Mouse (Mus musculus): ENCODE results near the gene Zc3hc1. TPM values are rescaled to one million over a fixed set of nuclear protein-coding genes. Genes with fewer than 3 reads are reported as not detected.
"Not testable (repeated sequence)": the region's sequence is repeated elsewhere in the genome, so short reads cannot be mapped to it uniquely, and the experiment has no call there.

The Zc3hc1 gene
- polyA plus RNA-seq, 1 experiment from 2014 or later, result 89.2 TPM

GRCm38 (mm10) chr6:30391996-30392395 is 1.2 kb upstream of the Zc3hc1 start:
- no peak for DNase-seq (ENCODE audit: low spot score)
- H3K4me2 ChIP-seq (ENCODE audit: low read depth, low read length), result no peak overlapping the region

DNA sequence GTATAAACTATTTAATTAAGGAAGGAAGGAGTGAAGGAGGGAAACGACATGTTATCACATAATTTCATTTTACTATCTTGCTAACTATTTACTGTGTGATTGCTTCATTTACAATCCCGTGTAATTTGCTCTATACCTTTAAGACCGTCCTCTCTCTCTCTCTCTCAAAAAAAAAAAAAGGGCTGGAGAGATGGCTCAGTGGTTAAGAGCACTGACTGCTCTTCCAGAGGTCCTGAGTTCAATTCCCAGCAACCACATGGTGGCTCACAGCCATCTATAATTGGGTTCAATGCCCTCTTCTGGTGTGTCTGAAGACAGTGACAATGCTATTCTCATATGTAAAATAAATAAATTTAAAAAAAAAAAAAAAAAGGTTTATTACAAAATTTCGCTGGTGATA is 557 bp downstream of the Zc3hc1 start:
- H3K4me1 ChIP-seq (ENCODE audit: control insufficient read depth, insufficient read depth, low read length); H3K36me3 ChIP-seq (replicated peaks; ENCODE audit: control insufficient read depth, insufficient read depth, low read depth, low read length); H3K27me3 ChIP-seq (ENCODE audit: control insufficient read depth, insufficient read depth, low read length); H3K9me3 ChIP-seq (replicated peaks; ENCODE audit: control insufficient read depth, low read length); H3K27ac ChIP-seq (replicated peaks; ENCODE audit: low read depth, low read length); ATAC-seq (replicated peaks; ENCODE audit: insufficient number of reproducible peaks, low FRiP score, low TSS enrichment, low read depth); DNase-seq (ENCODE audit: low spot score): not testable (repeated sequence)
- 26% methylated on average over 4 of the region's 4 CpGs for WGBS
- Histone ChIP-seq H3K4me3 (ENCODE audit: low read depth, low read length) (peak overlapping the region; percentile 62), H3K9ac (replicated peaks; ENCODE audit: low read length) (peak overlapping the region; percentile 73), H3K4me2 (ENCODE audit: low read depth, low read length) (peak overlapping the region; percentile 26)

More at GRCm38 (mm10) chr6:30391996-30392395, 1.2 kb upstream of the Zc3hc1 start:
- Histone ChIP-seq H3K4me1 (ENCODE audit: control insufficient read depth, insufficient read depth, low read length) (no peaks in the 10 kb centered on the region), H3K36me3 (replicated peaks; ENCODE audit: control insufficient read depth, insufficient read depth, low read depth, low read length) (no peaks in the 10 kb centered on the region), H3K4me3 (ENCODE audit: low read depth, low read length) (no peak overlapping the region), H3K9ac (replicated peaks; ENCODE audit: low read length) (no peak overlapping the region), H3K27ac (replicated peaks; ENCODE audit: low read depth, low read length) (no peak overlapping the region), H3K9me3 (replicated peaks; ENCODE audit: control insufficient read depth, low read length) (no peaks in the 10 kb centered on the region), H3K27me3 (ENCODE audit: control insufficient read depth, insufficient read depth, low read length) (no peaks in the 10 kb centered on the region)
- 87% methylated on average over 7 of the region's 7 CpGs for WGBS
- no peak for ATAC-seq (replicated peaks; ENCODE audit: insufficient number of reproducible peaks, low FRiP score, low TSS enrichment, low read depth)

DNA sequence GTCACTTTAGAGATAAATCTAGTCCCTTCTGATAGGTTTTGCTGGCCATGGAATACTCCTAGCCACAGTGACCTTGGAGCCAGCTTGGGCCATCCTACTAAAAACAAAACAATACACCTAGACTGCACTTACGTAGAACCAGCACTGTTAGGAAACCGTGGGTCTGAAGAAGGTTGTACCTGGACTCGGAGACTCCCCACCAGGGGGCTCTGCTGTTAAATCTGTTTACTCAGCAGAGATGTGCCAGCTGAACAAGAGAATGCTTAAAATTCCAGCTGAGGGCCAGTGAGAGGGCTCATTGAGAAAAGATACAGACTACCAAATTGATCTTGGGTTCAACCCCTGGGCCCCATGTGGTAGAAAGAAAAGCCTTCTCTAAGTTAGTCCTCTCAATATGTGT is 9.7 kb downstream of the Zc3hc1 start:
- Histone ChIP-seq H3K27me3 (ENCODE audit: control insufficient read depth, insufficient read depth, low read length) (no peaks in the 10 kb centered on the region), H3K27ac (replicated peaks; ENCODE audit: low read depth, low read length) (no peak overlapping the region), H3K9me3 (replicated peaks; ENCODE audit: control insufficient read depth, low read length) (no peaks in the 10 kb centered on the region), H3K4me1 (ENCODE audit: control insufficient read depth, insufficient read depth, low read length) (no peaks in the 10 kb centered on the region), H3K4me2 (ENCODE audit: low read depth, low read length) (no peak overlapping the region), H3K4me3 (ENCODE audit: low read depth, low read length) (no peak overlapping the region), H3K9ac (replicated peaks; ENCODE audit: low read length) (no peak overlapping the region), H3K36me3 (replicated peaks; ENCODE audit: control insufficient read depth, insufficient read depth, low read depth, low read length) (no peaks in the 10 kb centered on the region)
- DNase-seq (ENCODE audit: low spot score), result peak; percentile 65
- 75% methylated on average over 3 of the region's 3 CpGs for WGBS
- no peak for ATAC-seq (replicated peaks; ENCODE audit: insufficient number of reproducible peaks, low FRiP score, low TSS enrichment, low read depth)

- peaks cover 4% of the 10 kb centered on the region for H3K36me3 ChIP-seq (replicated peaks; ENCODE audit: control insufficient read depth, insufficient read depth, low read depth, low read length)
- H3K4me3 ChIP-seq (ENCODE audit: low read depth, low read length), result no peak overlapping the region
- DNase-seq (ENCODE audit: low spot score) (no peak), ATAC-seq (replicated peaks; ENCODE audit: insufficient number of reproducible peaks, low FRiP score, low TSS enrichment, low read depth) (no peak)
- no peak overlapping the region for H3K4me2 ChIP-seq (ENCODE audit: low read depth, low read length)
- H3K9me3 ChIP-seq (replicated peaks; ENCODE audit: control insufficient read depth, low read length), result no peaks in the 10 kb centered on the region
- no peaks in the 10 kb centered on the region for H3K27me3 ChIP-seq (ENCODE audit: control insufficient read depth, insufficient read depth, low read length)
- no peaks in the 10 kb centered on the region for H3K4me1 ChIP-seq (ENCODE audit: control insufficient read depth, insufficient read depth, low read length)
- WGBS, result 94% methylated on average over 1 of the region's 1 CpGs
- no peak overlapping the region for H3K27ac ChIP-seq (replicated peaks; ENCODE audit: low read depth, low read length)
- H3K9ac ChIP-seq (replicated peaks; ENCODE audit: low read length), result no peak overlapping the region
Observed at GRCm38 (mm10) chr6:30375791-30376190, 15.0 kb downstream of the Zc3hc1 start.

DNA sequence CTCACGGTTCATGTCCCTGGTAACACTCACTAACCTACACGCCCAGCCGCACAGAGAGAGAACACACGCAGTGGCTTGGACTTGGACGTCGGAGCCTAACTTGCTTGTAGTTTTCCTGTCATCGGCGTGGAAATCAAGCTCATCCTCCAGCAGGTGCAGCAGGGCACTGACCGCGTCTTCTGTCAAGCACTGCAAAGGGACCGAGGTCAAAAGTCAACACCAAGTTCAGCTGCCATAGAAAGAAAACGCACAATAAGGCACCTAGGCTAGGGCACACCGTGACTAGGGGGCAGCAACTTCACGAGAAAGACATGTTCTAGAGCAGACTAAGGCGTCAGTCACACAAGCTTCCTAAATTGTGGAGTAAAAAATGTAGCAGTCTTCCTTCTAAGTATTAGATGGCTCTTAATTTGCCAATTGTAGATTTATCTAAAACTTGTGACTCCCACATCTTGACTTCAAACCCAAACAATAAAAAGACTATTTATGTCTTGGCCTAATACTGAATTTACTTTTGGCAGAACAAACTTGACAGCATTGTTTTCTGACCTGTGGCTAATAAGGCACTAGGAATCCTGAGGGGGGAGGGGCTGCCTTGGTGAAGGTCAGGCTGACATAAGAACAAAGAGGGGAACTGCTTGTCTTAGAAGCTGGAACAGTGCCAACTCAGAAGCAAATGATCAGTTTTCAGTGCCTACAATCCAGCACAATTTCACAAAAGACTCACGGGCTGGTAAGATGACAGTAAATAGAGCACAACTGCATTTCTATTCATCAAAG is 15.9 kb downstream of the Zc3hc1 start:
- Histone ChIP-seq H3K9me3 (replicated peaks; ENCODE audit: control insufficient read depth, low read length) (no peaks in the 10 kb centered on the region), H3K36me3 (replicated peaks; ENCODE audit: control insufficient read depth, insufficient read depth, low read depth, low read length) (peaks cover 7% of the 10 kb centered on the region), H3K4me1 (ENCODE audit: control insufficient read depth, insufficient read depth, low read length) (no peaks in the 10 kb centered on the region), H3K4me2 (ENCODE audit: low read depth, low read length) (no peak overlapping the region), H3K27me3 (ENCODE audit: control insufficient read depth, insufficient read depth, low read length) (no peaks in the 10 kb centered on the region), H3K27ac (replicated peaks; ENCODE audit: low read depth, low read length) (no peak overlapping the region), H3K9ac (replicated peaks; ENCODE audit: low read length) (no peak overlapping the region), H3K4me3 (ENCODE audit: low read depth, low read length) (no peak overlapping the region)
- DNase-seq (ENCODE audit: low spot score) (no peak), ATAC-seq (replicated peaks; ENCODE audit: insufficient number of reproducible peaks, low FRiP score, low TSS enrichment, low read depth) (no peak)
- 91% methylated on average over 16 of the region's 16 CpGs for WGBS

GRCm38 (mm10) chr6:30372627-30373369 is 18.0 kb downstream of the Zc3hc1 start:
- H3K4me2 ChIP-seq (ENCODE audit: low read depth, low read length), result no peak overlapping the region
- no peak for ATAC-seq (replicated peaks; ENCODE audit: insufficient number of reproducible peaks, low FRiP score, low TSS enrichment, low read depth)
- H3K4me3 ChIP-seq (ENCODE audit: low read depth, low read length), result no peak overlapping the region
- no peaks in the 10 kb centered on the region for H3K27me3 ChIP-seq (ENCODE audit: control insufficient read depth, insufficient read depth, low read length)
- H3K4me1 ChIP-seq (ENCODE audit: control insufficient read depth, insufficient read depth, low read length), result no peaks in the 10 kb centered on the region
- no peaks in the 10 kb centered on the region for H3K9me3 ChIP-seq (replicated peaks; ENCODE audit: control insufficient read depth, low read length)
- no peak overlapping the region for H3K9ac ChIP-seq (replicated peaks; ENCODE audit: low read length)
- H3K27ac ChIP-seq (replicated peaks; ENCODE audit: low read depth, low read length), result no peak overlapping the region
- peaks cover 7% of the 10 kb centered on the region for H3K36me3 ChIP-seq (replicated peaks; ENCODE audit: control insufficient read depth, insufficient read depth, low read depth, low read length)
- 92% methylated on average over 17 of the region's 17 CpGs for WGBS
- no peak for DNase-seq (ENCODE audit: low spot score)

GRCm38 (mm10) chr6:30369291-30369690 is 21.5 kb downstream of the Zc3hc1 start:
- H3K36me3 ChIP-seq (replicated peaks; ENCODE audit: control insufficient read depth, insufficient read depth, low read depth, low read length), result peaks cover 8% of the 10 kb centered on the region
- H3K9me3 ChIP-seq (replicated peaks; ENCODE audit: control insufficient read depth, low read length), result no peaks in the 10 kb centered on the region
- ATAC-seq (replicated peaks; ENCODE audit: insufficient number of reproducible peaks, low FRiP score, low TSS enrichment, low read depth) (no peak), DNase-seq (ENCODE audit: low spot score) (peak; percentile 23)
- 89% methylated on average over 3 of the region's 3 CpGs for WGBS
- no peak overlapping the region for H3K4me3 ChIP-seq (ENCODE audit: low read depth, low read length)
- H3K4me2 ChIP-seq (ENCODE audit: low read depth, low read length), result no peak overlapping the region
- no peaks in the 10 kb centered on the region for H3K27me3 ChIP-seq (ENCODE audit: control insufficient read depth, insufficient read depth, low read length)
- no peak overlapping the region for H3K9ac ChIP-seq (replicated peaks; ENCODE audit: low read length)
- H3K4me1 ChIP-seq (ENCODE audit: control insufficient read depth, insufficient read depth, low read length), result no peaks in the 10 kb centered on the region
- no peak overlapping the region for H3K27ac ChIP-seq (replicated peaks; ENCODE audit: low read depth, low read length)

DNA sequence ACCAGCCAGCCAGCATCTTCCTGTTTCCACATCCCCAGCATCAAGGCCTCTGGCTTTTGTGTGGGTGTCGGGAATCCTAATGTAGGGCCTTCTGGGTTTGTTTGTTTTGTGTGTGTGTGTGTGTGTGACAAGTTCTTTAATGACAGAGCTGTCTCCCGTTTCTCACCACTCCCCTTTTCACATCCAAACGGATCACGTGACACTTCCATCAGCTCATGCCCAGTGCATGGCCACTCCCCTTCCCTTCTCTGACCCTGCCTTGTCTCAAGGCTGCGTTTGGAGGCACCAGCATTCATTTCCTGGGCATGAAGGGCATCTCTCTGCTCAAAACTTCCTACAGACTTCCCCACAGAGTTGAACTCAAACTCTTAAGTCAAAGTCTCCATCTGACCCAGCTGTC is 27.0 kb downstream of the Zc3hc1 start:
- ATAC-seq (replicated peaks; ENCODE audit: insufficient number of reproducible peaks, low FRiP score, low TSS enrichment, low read depth) (no peak), DNase-seq (ENCODE audit: low spot score) (no peak)
- H3K4me3 ChIP-seq (ENCODE audit: low read depth, low read length), result no peak overlapping the region
- no peaks in the 10 kb centered on the region for H3K9me3 ChIP-seq (replicated peaks; ENCODE audit: control insufficient read depth, low read length)
- H3K27me3 ChIP-seq (ENCODE audit: control insufficient read depth, insufficient read depth, low read length), result no peaks in the 10 kb centered on the region
- peaks cover 3% of the 10 kb centered on the region; the same call in 1 of the 2 replicates for H3K36me3 ChIP-seq (replicated peaks; ENCODE audit: control insufficient read depth, insufficient read depth, low read depth, low read length)
- H3K27ac ChIP-seq (replicated peaks; ENCODE audit: low read depth, low read length), result no peak overlapping the region
- H3K4me1 ChIP-seq (ENCODE audit: control insufficient read depth, insufficient read depth, low read length), result no peaks in the 10 kb centered on the region
- H3K4me2 ChIP-seq (ENCODE audit: low read depth, low read length), result no peak overlapping the region
- no peak overlapping the region for H3K9ac ChIP-seq (replicated peaks; ENCODE audit: low read length)
- WGBS, result 52% methylated on average over 5 of the region's 5 CpGs

All from embryonic facial prominence, embryonic 11.5 days (tissue).